In the genomic region with DNA sequence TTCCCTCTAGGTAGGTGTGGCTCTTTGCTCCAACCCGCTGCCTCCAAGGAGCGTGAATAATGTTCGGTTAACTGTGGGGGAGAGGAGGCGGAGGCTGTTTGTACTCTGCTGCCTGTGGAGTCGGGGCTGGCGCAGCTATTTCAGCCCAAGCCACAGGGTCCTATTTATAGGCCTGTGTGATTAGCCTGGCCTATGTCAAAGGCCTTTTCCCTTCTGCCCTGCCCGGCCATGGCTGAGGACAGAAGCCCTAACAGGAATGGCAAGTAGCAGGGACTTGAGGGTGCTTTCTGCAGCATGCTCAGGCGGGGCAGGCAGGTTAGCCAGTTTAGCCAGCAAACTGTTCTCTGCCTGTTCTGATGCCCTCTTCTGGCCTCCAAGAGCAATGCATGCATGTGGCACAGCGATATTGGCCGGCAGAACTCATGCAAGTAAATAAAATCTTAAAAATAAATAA, we compare ENCODE assay signal across 8 mouse cellular contexts. TPM values are rescaled to one million over a fixed set of nuclear protein-coding genes. Genes with fewer than 3 reads are reported as not detected.
DNase-seq lines count a peak whose midpoint lies in the region; ATAC-seq lines count a peak whose summit lies in the region.

No protein-coding gene starts in this region.

- peaks cover 2% of the 10 kb centered on the region; the same call in 1 of the 2 replicates for H3K4me1 ChIP-seq in forebrain, embryonic 16.5 days (replicated peaks; ENCODE audit: control insufficient read depth, insufficient read depth, low read length)
- H3K4me1 ChIP-seq in hindbrain, embryonic 11.5 days (replicated peaks; ENCODE audit: control insufficient read depth, insufficient read depth, low read length) = no peaks in the 10 kb centered on the region; the same call in 1 of the 2 replicates
- peaks cover 95% of the 10 kb centered on the region for H3K4me1 ChIP-seq in megakaryocyte, embryonic 14.5 days

- H3K27ac ChIP-seq in forebrain, embryonic 16.5 days (ENCODE audit: low read length) = no peak overlapping the region
- no peak overlapping the region for H3K27ac ChIP-seq in hindbrain, embryonic 11.5 days (ENCODE audit: low read depth, low read length)

- H3K9ac ChIP-seq in forebrain, embryonic 16.5 days (replicated peaks; ENCODE audit: low read depth, low read length) = no peak overlapping the region
- H3K9ac ChIP-seq in hindbrain, embryonic 11.5 days (ENCODE audit: low read depth, low read length) = no peak overlapping the region

- H3K9me3 ChIP-seq in forebrain, embryonic 16.5 days (ENCODE audit: control insufficient read depth, low read length) = no peaks in the 10 kb centered on the region
- no peaks in the 10 kb centered on the region for H3K9me3 ChIP-seq in hindbrain, embryonic 11.5 days (ENCODE audit: control insufficient read depth, low read length)
- H3K9me3 ChIP-seq in megakaryocyte, embryonic 14.5 days = no peaks in the 10 kb centered on the region

- H3K4me3 ChIP-seq in forebrain, embryonic 16.5 days (replicated peaks; ENCODE audit: low read length) = no peak overlapping the region
- H3K4me3 ChIP-seq in hindbrain, embryonic 11.5 days (ENCODE audit: low read depth, low read length) = no peak overlapping the region
- H3K4me3 ChIP-seq in megakaryocyte, embryonic 14.5 days (replicated peaks) = peak overlapping the region; percentile 86

- WGBS in forebrain, embryonic 16.5 days = 6% methylated on average over 10 of the region's 10 CpGs
- 13% methylated on average over 10 of the region's 10 CpGs for WGBS in hindbrain, embryonic 11.5 days

- H3K36me3 ChIP-seq in forebrain, embryonic 16.5 days (ENCODE audit: control insufficient read depth, insufficient read depth) = no peaks in the 10 kb centered on the region
- H3K36me3 ChIP-seq in hindbrain, embryonic 11.5 days (ENCODE audit: control insufficient read depth, insufficient read depth, low read length) = no peaks in the 10 kb centered on the region
- H3K36me3 ChIP-seq in megakaryocyte, embryonic 14.5 days (replicated peaks; ENCODE audit: low read length) = peaks cover 88% of the 10 kb centered on the region

- ATAC-seq in forebrain, embryonic 16.5 days = peak; percentile 56
- ATAC-seq in hindbrain, embryonic 11.5 days (ENCODE audit: low FRiP score) = peak; percentile 40; the same call in 1 of the 2 replicates

- intact Hi-C loops in gastrocnemius, postnatal 36 days (cut with DNase I) = loop anchor here (2.0 kb wide), 1 partner anchor 56 kb away; no protein-coding TSS in a partner anchor

- H3K27me3 ChIP-seq in forebrain, embryonic 16.5 days (replicated peaks; ENCODE audit: control insufficient read depth, insufficient read depth, low read length) = no peaks in the 10 kb centered on the region
- H3K27me3 ChIP-seq in hindbrain, embryonic 11.5 days (ENCODE audit: control insufficient read depth, insufficient read depth, low read length) = no peaks in the 10 kb centered on the region
- H3K27me3 ChIP-seq in megakaryocyte, embryonic 14.5 days (replicated peaks) = no peaks in the 10 kb centered on the region

- DNase-seq in gastrocnemius, adult 18-20 months (ENCODE audit: low spot score) = peak; percentile 61
- no peak for DNase-seq in gastrocnemius, postnatal 36 days
- peak; percentile 21 for DNase-seq in cerebellum, adult 11 months
- DNase-seq in hindbrain, embryonic 11.5 days (ENCODE audit: low spot score) = peak; percentile 74
- peak; percentile 49 to 68 for DNase-seq in left cerebral cortex, adult 18-20 months (ENCODE audit: low spot score in 2 of 2)
- DNase-seq in right cerebral cortex, postnatal 4 days = peak; percentile 49

- H3K4me2 ChIP-seq in forebrain, embryonic 16.5 days (ENCODE audit: low read length) = no peak overlapping the region
- H3K4me2 ChIP-seq in hindbrain, embryonic 11.5 days (replicated peaks; ENCODE audit: low read depth, low read length) = 0 out of 2 replicates have a peak overlapping the region, but pooled peaks have one; percentile 20

RNA-seq across cellular contexts. Expression of a gene that starts 14.4 kb away (rescaled TPM):
- 100 to 1,000 TPM; 526 to 574 TPM for total RNA-seq in gastrocnemius, adult 18-20 months (2021)
- total RNA-seq in gastrocnemius, postnatal 36 days (2021) = 100 to 1,000 TPM; 396 to 415 TPM
- 16.7 and 22.3 TPM in 2 replicates for polyA plus RNA-seq in forebrain, embryonic 16.5 days (2015; fragmentation: Nextera tagmentation; extraction: Ambion mirVana)
- polyA plus RNA-seq in hindbrain, embryonic 11.5 days (2014; fragmentation: Nextera tagmentation; extraction: Ambion mirVana) = 39.9 and 40.2 TPM in 2 replicates
- 10 to 100 TPM; 31.3 to 39.8 TPM for total RNA-seq in left cerebral cortex, adult 18-20 months (2021)
- 240 and 422 TPM in 2 replicates for polyA plus RNA-seq in megakaryocyte, embryonic 14.5 days (2012; ENCODE audit: insufficient read depth, low replicate concordance)

Comparison
In these comparisons a context has a peak if more than half of its experiments do, and no peak if none do; other contexts are left out.
1. DNase-seq: peak in gastrocnemius, adult 18-20 months (single experiment), cerebellum, adult 11 months (single experiment), hindbrain, embryonic 11.5 days (single experiment), left cerebral cortex, adult 18-20 months (2 of 2) and right cerebral cortex, postnatal 4 days (single experiment); none in gastrocnemius, postnatal 36 days (0 of 2).
2. RNA of a gene that starts 14.4 kb away (total RNA-seq): 526 to 574 TPM in gastrocnemius, adult 18-20 months and 396 to 415 TPM in gastrocnemius, postnatal 36 days; 31.3 to 39.8 TPM in left cerebral cortex, adult 18-20 months; every median in the first group is over 4 times any median in the second.